Mouse (Mus musculus): Measurements from ENCODE around the gene Cyp4f39. TPM values are rescaled to one million over a fixed set of nuclear protein-coding genes. Genes with fewer than 3 reads are reported as not detected.

Gene Cyp4f39
- polyA plus RNA-seq (2014; fragmentation: Nextera tagmentation; extraction: Ambion mirVana), result 0.99 and 1.2 TPM in 2 replicates

GRCm38 (mm10) chr17:32452482-32452881 lies at the start of gene Cyp4f39:
Gene Cyp4f39 (plus strand): TSS chr17:32452723.
- H3K9me3 ChIP-seq (ENCODE audit: control insufficient read depth, low read length), result no peaks in the 10 kb centered on the region
- DNase-seq (ENCODE audit: low spot score) (no peak), ATAC-seq (ENCODE audit: low FRiP score) (no peak)
- H3K4me1 ChIP-seq (replicated peaks; ENCODE audit: control insufficient read depth, insufficient read depth, low read length), result 0 out of 2 replicates have a peak, but pooled peaks cover 5% of the 10 kb centered on the region
- H3K4me2 ChIP-seq (replicated peaks), result peak within 1 kb of the TSS; percentile 59
- H3K27me3 ChIP-seq (ENCODE audit: control insufficient read depth, insufficient read depth, low read length), result peaks cover 16% of the 10 kb centered on the region; the same call in 1 of the 2 replicates
- no peak within 1 kb of the TSS for H3K27ac ChIP-seq
- peak within 1 kb of the TSS; percentile 51 for H3K9ac ChIP-seq
- no peaks in the 10 kb centered on the region for H3K36me3 ChIP-seq (replicated peaks; ENCODE audit: control insufficient read depth, insufficient read depth)
- H3K4me3 ChIP-seq (replicated peaks; ENCODE audit: low read length), result peak within 1 kb of the TSS; percentile 27
- WGBS, result 2% methylated on average over 19 of the region's 19 CpGs

- Histone ChIP-seq H3K9ac (no peak overlapping the region), H3K27me3 (ENCODE audit: control insufficient read depth, insufficient read depth, low read length) (peaks cover 17% of the 10 kb centered on the region), H3K4me1 (replicated peaks; ENCODE audit: control insufficient read depth, insufficient read depth, low read length) (no peaks in the 10 kb centered on the region), H3K4me3 (replicated peaks; ENCODE audit: low read length) (no peak overlapping the region), H3K4me2 (replicated peaks) (no peak overlapping the region), H3K9me3 (ENCODE audit: control insufficient read depth, low read length) (no peaks in the 10 kb centered on the region), H3K27ac (no peak overlapping the region), H3K36me3 (replicated peaks; ENCODE audit: control insufficient read depth, insufficient read depth) (no peaks in the 10 kb centered on the region)
- WGBS, result 73% methylated on average over 11 of the region's 11 CpGs
- no peak for DNase-seq (ENCODE audit: low spot score)
- ATAC-seq (ENCODE audit: low FRiP score), result no peak
Measured at GRCm38 (mm10) chr17:32402779-32403157, 49.8 kb upstream of the Cyp4f39 start.

GRCm38 (mm10) chr17:32403417-32403816 lies 49.1 kb upstream of the Cyp4f39 start, which contains the start of gene Rasal3:
Gene Rasal3 (minus strand): TSS chr17:32403583.
- no peaks in the 10 kb centered on the region for H3K4me1 ChIP-seq (replicated peaks; ENCODE audit: control insufficient read depth, insufficient read depth, low read length)
- H3K4me2 ChIP-seq (replicated peaks), result no peak within 1 kb of the TSS
- 79% methylated on average over 8 of the region's 8 CpGs for WGBS
- H3K36me3 ChIP-seq (replicated peaks; ENCODE audit: control insufficient read depth, insufficient read depth), result no peaks in the 10 kb centered on the region
- H3K9me3 ChIP-seq (ENCODE audit: control insufficient read depth, low read length), result no peaks in the 10 kb centered on the region
- H3K9ac ChIP-seq, result no peak within 1 kb of the TSS
- peaks cover 11% of the 10 kb centered on the region for H3K27me3 ChIP-seq (ENCODE audit: control insufficient read depth, insufficient read depth, low read length)
- ATAC-seq (ENCODE audit: low FRiP score), result no peak
- H3K27ac ChIP-seq, result no peak within 1 kb of the TSS
- DNase-seq (ENCODE audit: low spot score), result no peak
- no peak within 1 kb of the TSS for H3K4me3 ChIP-seq (replicated peaks; ENCODE audit: low read length)

GRCm38 (mm10) chr17:32411898-32412297 lies 40.6 kb upstream of the Cyp4f39 start:
- no peak overlapping the region for H3K9ac ChIP-seq
- H3K9me3 ChIP-seq (ENCODE audit: control insufficient read depth, low read length), result no peaks in the 10 kb centered on the region
- H3K36me3 ChIP-seq (replicated peaks; ENCODE audit: control insufficient read depth, insufficient read depth), result no peaks in the 10 kb centered on the region
- ATAC-seq (ENCODE audit: low FRiP score) (no peak), DNase-seq (ENCODE audit: low spot score) (no peak)
- H3K4me1 ChIP-seq (replicated peaks; ENCODE audit: control insufficient read depth, insufficient read depth, low read length), result no peaks in the 10 kb centered on the region
- no peak overlapping the region for H3K4me2 ChIP-seq (replicated peaks)
- no peak overlapping the region for H3K4me3 ChIP-seq (replicated peaks; ENCODE audit: low read length)
- WGBS, result 88% methylated on average over 6 of the region's 6 CpGs
- H3K27ac ChIP-seq, result no peak overlapping the region
- peaks cover 15% of the 10 kb centered on the region; the same call in 1 of the 2 replicates for H3K27me3 ChIP-seq (ENCODE audit: control insufficient read depth, insufficient read depth, low read length)

GRCm38 (mm10) chr17:32415417-32416020 lies 37.0 kb upstream of the Cyp4f39 start:
- no peak for ATAC-seq (ENCODE audit: low FRiP score)
- H3K36me3 ChIP-seq (replicated peaks; ENCODE audit: control insufficient read depth, insufficient read depth), result no peaks in the 10 kb centered on the region
- no peaks in the 10 kb centered on the region for H3K9me3 ChIP-seq (ENCODE audit: control insufficient read depth, low read length)
- no peak overlapping the region for H3K9ac ChIP-seq
- WGBS, result 47% methylated on average over 24 of the region's 24 CpGs
- no peaks in the 10 kb centered on the region for H3K4me1 ChIP-seq (replicated peaks; ENCODE audit: control insufficient read depth, insufficient read depth, low read length)
- no peak overlapping the region for H3K4me2 ChIP-seq (replicated peaks)
- peaks cover 16% of the 10 kb centered on the region; the same call in 1 of the 2 replicates for H3K27me3 ChIP-seq (ENCODE audit: control insufficient read depth, insufficient read depth, low read length)
- no peak for DNase-seq (ENCODE audit: low spot score)
- no peak overlapping the region for H3K4me3 ChIP-seq (replicated peaks; ENCODE audit: low read length)
- H3K27ac ChIP-seq, result no peak overlapping the region

GRCm38 (mm10) chr17:32416771-32417170 lies 35.8 kb upstream of the Cyp4f39 start:
- H3K4me2 ChIP-seq (replicated peaks), result no peak overlapping the region
- no peaks in the 10 kb centered on the region for H3K4me1 ChIP-seq (replicated peaks; ENCODE audit: control insufficient read depth, insufficient read depth, low read length)

GRCm38 (mm10) chr17:32419989-32420388 lies 32.5 kb upstream of the Cyp4f39 start:
- ATAC-seq (ENCODE audit: low FRiP score) (no peak), DNase-seq (ENCODE audit: low spot score) (no peak)
- H3K4me1 ChIP-seq (replicated peaks; ENCODE audit: control insufficient read depth, insufficient read depth, low read length), result no peaks in the 10 kb centered on the region
- WGBS, result 69% methylated on average over 2 of the region's 2 CpGs
- H3K9me3 ChIP-seq (ENCODE audit: control insufficient read depth, low read length), result no peaks in the 10 kb centered on the region
- no peak overlapping the region for H3K27ac ChIP-seq
- no peak overlapping the region for H3K9ac ChIP-seq
- no peak overlapping the region for H3K4me2 ChIP-seq (replicated peaks)
- no peak overlapping the region for H3K4me3 ChIP-seq (replicated peaks; ENCODE audit: low read length)
- H3K36me3 ChIP-seq (replicated peaks; ENCODE audit: control insufficient read depth, insufficient read depth), result no peaks in the 10 kb centered on the region
- peaks cover 14% of the 10 kb centered on the region; the same call in 1 of the 2 replicates for H3K27me3 ChIP-seq (ENCODE audit: control insufficient read depth, insufficient read depth, low read length)

More at GRCm38 (mm10) chr17:32416771-32417170, 35.8 kb upstream of the Cyp4f39 start:
- DNase-seq (ENCODE audit: low spot score), result no peak
- no peaks in the 10 kb centered on the region for H3K9me3 ChIP-seq (ENCODE audit: control insufficient read depth, low read length)
- WGBS, result 95% methylated on average over 14 of the region's 14 CpGs
- no peak overlapping the region for H3K9ac ChIP-seq
- H3K27me3 ChIP-seq (ENCODE audit: control insufficient read depth, insufficient read depth, low read length), result peaks cover 16% of the 10 kb centered on the region; the same call in 1 of the 2 replicates
- no peaks in the 10 kb centered on the region for H3K36me3 ChIP-seq (replicated peaks; ENCODE audit: control insufficient read depth, insufficient read depth)
- H3K4me3 ChIP-seq (replicated peaks; ENCODE audit: low read length), result no peak overlapping the region
- H3K27ac ChIP-seq, result no peak overlapping the region
- no peak for ATAC-seq (ENCODE audit: low FRiP score)

- no peak for ATAC-seq (ENCODE audit: low FRiP score)
- 86% methylated on average over 8 of the region's 8 CpGs for WGBS
- Histone ChIP-seq H3K9me3 (ENCODE audit: control insufficient read depth, low read length) (no peaks in the 10 kb centered on the region), H3K4me3 (replicated peaks; ENCODE audit: low read length) (no peak overlapping the region), H3K4me2 (replicated peaks) (no peak overlapping the region), H3K27me3 (ENCODE audit: control insufficient read depth, insufficient read depth, low read length) (0 out of 2 replicates have a peak, but pooled peaks cover 7% of the 10 kb centered on the region), H3K36me3 (replicated peaks; ENCODE audit: control insufficient read depth, insufficient read depth) (no peaks in the 10 kb centered on the region), H3K4me1 (replicated peaks; ENCODE audit: control insufficient read depth, insufficient read depth, low read length) (no peaks in the 10 kb centered on the region), H3K27ac (no peak overlapping the region), H3K9ac (no peak overlapping the region)
- DNase-seq (ENCODE audit: low spot score), result no peak
Measured at GRCm38 (mm10) chr17:32420781-32421180, 31.7 kb upstream of the Cyp4f39 start.

GRCm38 (mm10) chr17:32424034-32424433 lies 28.5 kb upstream of the Cyp4f39 start, which contains the start of gene Pglyrp2:
Gene Pglyrp2 (minus strand): TSS chr17:32424167.
- WGBS, result 86% methylated on average over 2 of the region's 2 CpGs
- Histone ChIP-seq H3K4me1 (replicated peaks; ENCODE audit: control insufficient read depth, insufficient read depth, low read length) (no peaks in the 10 kb centered on the region), H3K4me3 (replicated peaks; ENCODE audit: low read length) (no peak within 1 kb of the TSS), H3K36me3 (replicated peaks; ENCODE audit: control insufficient read depth, insufficient read depth) (no peaks in the 10 kb centered on the region), H3K27ac (no peak within 1 kb of the TSS), H3K9ac (no peak within 1 kb of the TSS), H3K9me3 (ENCODE audit: control insufficient read depth, low read length) (no peaks in the 10 kb centered on the region), H3K27me3 (ENCODE audit: control insufficient read depth, insufficient read depth, low read length) (no peaks in the 10 kb centered on the region), H3K4me2 (replicated peaks) (no peak within 1 kb of the TSS)
- ATAC-seq (ENCODE audit: low FRiP score) (no peak), DNase-seq (ENCODE audit: low spot score) (no peak)
